Mouse (Mus musculus) heart, embryonic 16.5 days (tissue): ENCODE measurements around the gene Dnm3. TPM values are rescaled to one million over a fixed set of nuclear protein-coding genes. Genes with fewer than 3 reads are reported as not detected.

Experiments used
- ATAC-seq: fragments of 200-750 bp; cut with Nextera tagmentation; replicated peaks from 2 replicates; pipeline ENCODE4 v1.8.0; 2017; ENCODE audit warnings: moderate number of reproducible peaks; ENCODE audit not compliant: insufficient read depth, low FRiP score; ENCODE audit errors: extremely low read depth
- H3K27ac ChIP-seq: fragments of 300-500 bp; sonication (generic); 2 replicates; pipeline ENCODE4 v1.5.1; 2014; ENCODE audit warnings: mild to moderate bottlenecking, low read length, control low read depth, moderate library complexity
- H3K27me3 ChIP-seq: fragments of 300-500 bp; sonication (generic); 2 replicates; pipeline ENCODE4 v1.6.1; 2014; ENCODE audit warnings: low read length, mixed read lengths; ENCODE audit not compliant: control insufficient read depth, insufficient read depth
- H3K36me3 ChIP-seq: fragments of 300-500 bp; sonication (generic); 2 replicates; pipeline ENCODE4 v1.6.1; 2014; ENCODE audit not compliant: control insufficient read depth, insufficient read depth
- H3K4me1 ChIP-seq: fragments of 300-500 bp; sonication (generic); 2 replicates; pipeline ENCODE4 v1.6.1; 2014; ENCODE audit warnings: low read length, mixed read lengths; ENCODE audit not compliant: control insufficient read depth, insufficient read depth
- H3K4me2 ChIP-seq: fragments of 300-500 bp; sonication (generic); 2 replicates; pipeline ENCODE4 v1.6.1; 2014; ENCODE audit warnings: low read depth, mild to moderate bottlenecking, control low read depth, low read length
- H3K4me3 ChIP-seq: fragments of 300-500 bp; sonication (generic); 2 replicates; pipeline ENCODE4 v1.5.1; 2014; ENCODE audit warnings: mild to moderate bottlenecking, control low read depth, low read length
- H3K9ac ChIP-seq: fragments of 300-500 bp; sonication (generic); 2 replicates; pipeline ENCODE4 v1.6.1; 2014; ENCODE audit warnings: low read length, control low read depth
- H3K9me3 ChIP-seq: fragments of 300-500 bp; sonication (generic); replicated peaks from 2 replicates; pipeline ENCODE4 v1.6.1; 2016; ENCODE audit warnings: low read length; ENCODE audit not compliant: control insufficient read depth
- WGBS: fragments of 180-500 bp; shearing (Covaris S2); extraction: QIAGEN DNeasy Blood & Tissue Kit; methylation state at CpG from one replicate; pipeline ENCODE4 v1.1.7; 2014; 5-methylcytosine and 5-hydroxymethylcytosine counted together
- polyA plus RNA-seq: library from polyadenylated mRNA; unstranded; fragments of >200 nt; fragmentation: Nextera tagmentation; extraction: Ambion mirVana; gene quantifications from 2 replicates; pipeline ENCODE4 v1.2.1, GENCODE M21; 2015

The Dnm3 gene
- polyA plus RNA-seq, 1 experiment from 2014 or later: 2.0 TPM

DNA sequence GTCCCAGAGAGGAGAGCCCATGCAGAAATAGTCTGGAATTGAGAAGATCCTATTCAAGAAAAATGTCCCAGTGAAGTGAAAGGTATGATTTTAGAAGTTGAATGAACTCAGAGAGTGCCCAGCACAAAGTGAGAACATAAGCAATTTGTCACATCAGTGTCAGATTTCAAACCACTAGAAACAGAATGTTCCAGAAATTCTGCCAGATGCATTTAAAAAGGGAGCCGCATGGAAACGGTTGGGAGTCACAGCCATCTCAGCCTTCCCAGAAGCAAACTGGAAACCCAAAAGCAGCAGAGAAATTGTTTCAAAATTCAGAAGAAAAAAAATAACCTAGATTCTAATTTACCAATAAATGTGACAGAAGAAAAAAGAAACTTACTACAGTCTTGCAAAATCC is 154.7 kb downstream of the Dnm3 start:
- no peaks in the 10 kb centered on the region for H3K9me3 ChIP-seq
- no peaks in the 10 kb centered on the region for H3K4me1 ChIP-seq
- H3K9ac ChIP-seq: no peak overlapping the region
- H3K4me2 ChIP-seq: no peak overlapping the region
- no peak overlapping the region for H3K4me3 ChIP-seq
- no peaks in the 10 kb centered on the region for H3K36me3 ChIP-seq
- no peaks in the 10 kb centered on the region for H3K27me3 ChIP-seq
- no peak for ATAC-seq
- 64% methylated on average over 2 of the region's 2 CpGs for WGBS
- no peak overlapping the region for H3K27ac ChIP-seq

- 23% methylated on average over 11 of the region's 11 CpGs for WGBS
- Histone ChIP-seq H3K4me3 (peak overlapping the region; percentile 43), H3K9ac (peak overlapping the region; percentile 63), H3K27ac (peak overlapping the region; percentile 29; the same call in 1 of the 2 replicates), H3K4me1 (no peaks in the 10 kb centered on the region), H3K36me3 (no peaks in the 10 kb centered on the region), H3K9me3 (no peaks in the 10 kb centered on the region), H3K4me2 (peak overlapping the region; percentile 61), H3K27me3 (no peaks in the 10 kb centered on the region)
- peak; percentile 79 for ATAC-seq
Measured at GRCm38 (mm10) chr1:162313451-162314276, 164.2 kb downstream of the Dnm3 start.

DNA sequence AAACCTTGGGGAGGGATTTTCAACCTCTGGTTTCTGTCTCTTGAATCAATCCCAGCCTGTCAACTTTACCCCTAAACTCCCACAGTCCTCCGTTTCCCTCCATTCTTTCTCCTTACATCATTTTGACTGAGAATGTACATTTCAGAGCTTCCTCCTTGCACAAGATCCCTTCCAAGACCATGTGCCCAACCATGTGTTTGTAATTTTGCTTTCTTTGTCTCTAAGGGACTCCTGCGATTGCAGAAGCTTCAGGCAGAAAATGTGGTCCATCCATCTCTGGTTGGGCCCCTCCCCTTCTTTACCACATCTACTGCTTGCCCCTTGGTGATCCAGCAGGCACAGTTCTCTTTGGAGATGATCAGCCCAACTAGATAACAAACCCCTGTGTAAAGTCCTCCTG is 165.2 kb downstream of the Dnm3 start:
- no peak for ATAC-seq
- WGBS: 68% methylated on average over 2 of the region's 2 CpGs
- no peak overlapping the region for H3K4me2 ChIP-seq

DNA sequence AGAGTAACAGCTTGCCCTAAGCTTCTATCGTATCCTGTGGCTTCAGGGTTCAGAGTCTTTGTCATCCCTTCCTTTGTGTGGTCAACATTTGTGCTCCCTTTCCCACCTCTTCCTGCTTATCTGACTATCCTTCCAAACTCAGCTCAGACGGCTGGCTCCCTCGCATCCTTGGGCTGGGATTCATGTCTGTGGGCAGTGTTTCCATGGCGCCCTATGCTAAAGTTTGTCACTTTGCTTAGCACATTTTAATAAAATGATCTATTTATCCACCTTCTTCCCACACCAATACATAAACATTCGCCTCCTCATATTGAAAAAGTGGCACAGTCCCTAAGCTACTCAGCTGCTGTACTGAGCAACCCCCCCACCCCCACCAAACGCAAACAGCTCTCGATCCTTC is 165.7 kb downstream of the Dnm3 start:
- Histone ChIP-seq H3K27ac (no peak overlapping the region), H3K4me1 (no peaks in the 10 kb centered on the region), H3K4me2 (no peak overlapping the region), H3K9me3 (no peaks in the 10 kb centered on the region), H3K36me3 (no peaks in the 10 kb centered on the region), H3K27me3 (no peaks in the 10 kb centered on the region), H3K9ac (no peak overlapping the region), H3K4me3 (no peak overlapping the region)
- WGBS: 75% methylated on average over 7 of the region's 7 CpGs
- no peak for ATAC-seq

More for the DNA sequence above, 165.2 kb downstream of the Dnm3 start:
- no peaks in the 10 kb centered on the region for H3K27me3 ChIP-seq
- H3K36me3 ChIP-seq: no peaks in the 10 kb centered on the region
- H3K4me3 ChIP-seq: no peak overlapping the region
- H3K9ac ChIP-seq: no peak overlapping the region
- H3K27ac ChIP-seq: no peak overlapping the region
- H3K9me3 ChIP-seq: no peaks in the 10 kb centered on the region
- no peaks in the 10 kb centered on the region for H3K4me1 ChIP-seq

GRCm38 (mm10) chr1:162305247-162305646 is 172.6 kb downstream of the Dnm3 start:
- H3K4me2 ChIP-seq: no peak overlapping the region
- 67% methylated on average over 6 of the region's 6 CpGs for WGBS
- no peak overlapping the region for H3K4me3 ChIP-seq
- H3K27me3 ChIP-seq: no peaks in the 10 kb centered on the region
- no peaks in the 10 kb centered on the region for H3K4me1 ChIP-seq
- H3K9me3 ChIP-seq: no peaks in the 10 kb centered on the region
- H3K9ac ChIP-seq: no peak overlapping the region
- ATAC-seq: no peak
- H3K36me3 ChIP-seq: no peaks in the 10 kb centered on the region
- no peak overlapping the region for H3K27ac ChIP-seq

- no peak overlapping the region for H3K9ac ChIP-seq
- H3K4me1 ChIP-seq: no peaks in the 10 kb centered on the region
- no peaks in the 10 kb centered on the region for H3K36me3 ChIP-seq
- H3K4me3 ChIP-seq: no peak overlapping the region
- no peak for ATAC-seq
- H3K4me2 ChIP-seq: no peak overlapping the region
- no peaks in the 10 kb centered on the region for H3K27me3 ChIP-seq
- no peak overlapping the region for H3K27ac ChIP-seq
- 59% methylated on average over 4 of the region's 4 CpGs for WGBS
- no peaks in the 10 kb centered on the region for H3K9me3 ChIP-seq
Measured at GRCm38 (mm10) chr1:162302480-162302879, 175.4 kb downstream of the Dnm3 start.

DNA sequence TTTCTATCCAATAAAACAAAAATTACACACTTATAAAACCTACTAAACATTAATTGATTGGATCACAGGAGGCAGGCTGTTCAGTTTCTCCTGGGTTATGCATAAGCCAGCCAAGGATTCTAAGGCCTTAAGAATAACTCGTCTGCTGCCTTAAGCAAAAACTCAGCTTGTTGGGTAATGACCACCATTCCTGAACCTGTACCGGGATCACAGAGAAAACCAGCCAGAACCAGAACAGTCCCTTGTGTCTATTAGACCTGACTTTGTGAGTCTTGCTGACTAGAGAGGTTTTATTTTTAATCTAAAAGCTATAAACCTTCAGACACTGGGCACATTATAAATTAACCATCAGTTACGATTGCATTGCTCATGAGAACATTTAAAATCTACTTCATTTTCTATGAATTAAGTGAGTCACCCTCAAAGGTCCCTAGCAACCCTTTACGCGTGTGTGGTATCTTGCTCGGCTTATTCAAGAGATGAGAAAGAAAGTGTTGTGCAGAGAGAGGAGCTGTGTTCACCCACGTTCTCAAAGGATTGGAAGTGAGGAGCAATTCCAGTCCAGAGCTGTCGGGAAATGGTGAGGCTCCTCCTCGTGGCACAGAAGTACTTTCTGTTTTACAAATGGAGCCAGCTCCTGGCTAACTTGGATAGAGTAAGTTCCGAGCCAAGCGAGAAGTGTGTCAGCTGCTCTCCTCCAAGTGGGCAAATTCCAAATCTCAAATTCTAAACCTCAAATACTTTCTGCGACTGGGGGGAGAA is 178.1 kb downstream of the Dnm3 start:
- Histone ChIP-seq H3K4me2 (no peak overlapping the region), H3K27ac (no peak overlapping the region), H3K9me3 (no peaks in the 10 kb centered on the region), H3K9ac (no peak overlapping the region), H3K27me3 (no peaks in the 10 kb centered on the region), H3K4me1 (no peaks in the 10 kb centered on the region), H3K4me3 (no peak overlapping the region), H3K36me3 (no peaks in the 10 kb centered on the region)
- WGBS: 67% methylated on average over 12 of the region's 12 CpGs
- ATAC-seq: no peak

- no peaks in the 10 kb centered on the region for H3K9me3 ChIP-seq
- no peak overlapping the region for H3K4me3 ChIP-seq
- H3K4me1 ChIP-seq: peaks cover 4% of the 10 kb centered on the region
- WGBS: 85% methylated on average over 3 of the region's 3 CpGs
- no peak overlapping the region for H3K9ac ChIP-seq
- no peak overlapping the region for H3K27ac ChIP-seq
- no peak for ATAC-seq
- H3K27me3 ChIP-seq: no peaks in the 10 kb centered on the region
- H3K36me3 ChIP-seq: no peaks in the 10 kb centered on the region
- H3K4me2 ChIP-seq: no peak overlapping the region
Measured at GRCm38 (mm10) chr1:162298527-162298926, 179.3 kb downstream of the Dnm3 start.

DNA sequence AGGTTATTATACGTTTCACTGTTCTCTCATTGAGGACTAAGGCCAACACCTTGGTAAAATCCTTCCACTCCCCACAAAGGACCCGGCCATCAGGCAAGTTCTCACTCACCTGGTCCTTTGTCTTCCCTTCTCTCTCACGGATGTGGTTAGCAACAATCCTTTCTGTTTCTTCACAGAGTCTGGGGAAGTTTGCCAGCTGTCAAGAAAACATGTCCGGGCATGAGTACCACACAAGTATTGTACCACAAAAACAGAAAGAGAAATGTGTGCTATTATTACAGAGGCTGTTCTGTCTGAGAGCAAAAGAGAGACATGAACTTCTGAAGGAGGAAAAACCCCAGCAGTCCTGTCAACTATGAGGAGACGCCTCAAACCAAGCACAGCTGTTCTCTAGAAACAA is 182.4 kb downstream of the Dnm3 start:
- no peak overlapping the region for H3K4me3 ChIP-seq
- no peaks in the 10 kb centered on the region for H3K9me3 ChIP-seq
- H3K4me1 ChIP-seq: peaks cover 5% of the 10 kb centered on the region
- no peaks in the 10 kb centered on the region for H3K36me3 ChIP-seq
- no peak overlapping the region for H3K4me2 ChIP-seq
- 64% methylated on average over 5 of the region's 5 CpGs for WGBS
- peak overlapping the region; percentile 25 for H3K27ac ChIP-seq
- no peaks in the 10 kb centered on the region for H3K27me3 ChIP-seq
- H3K9ac ChIP-seq: no peak overlapping the region
- ATAC-seq: no peak
